Mouse (Mus musculus) gastrocnemius, adult 18-20 months (tissue): ENCODE data around the gene 1500015O10Rik. TPM values are rescaled to one million over a fixed set of nuclear protein-coding genes. Genes with fewer than 3 reads are reported as not detected.

ENCODE experiments used
- DNase-seq: peaks from one replicate; pipeline ENCODE4 v3.0.0; 2021; ENCODE audit warnings: low spot score
- long read RNA-seq, 2 experiments: library from polyadenylated mRNA; stranded (forward); transcript quantifications; one replicate each; pipeline ENCODE4 v2.0.0; 2021
- total RNA-seq, 2 experiments: library from RNA; stranded (reverse); gene quantifications; 2 replicates each; pipeline ENCODE4 v1.2.3; 2021

Gene 1500015O10Rik
- total RNA-seq, result 1 to 10 TPM; 1.5 to 4.0 TPM
- long read RNA-seq, experiment 1, partial matches to known transcripts, result 8 of 11 reads
- long read RNA-seq, experiment 1, other reads (novel, unspliced or antisense), result 0 of 11 reads
- long read RNA-seq, experiment 2, partial matches to known transcripts, result 1 of 1 reads
- long read RNA-seq, experiment 2, other reads (novel, unspliced or antisense), result 0 of 1 reads

- peak; percentile 31 for DNase-seq
These were observed at the start of gene 1500015O10Rik for GRCm38 (mm10) chr1:43730491-43730924. TSS of gene 1500015O10Rik (plus strand) at chr1:43730602.

GRCm38 (mm10) chr1:43689983-43690382 is 40.4 kb upstream of the 1500015O10Rik start:
- no peak for DNase-seq

- DNase-seq, result no peak
These were observed 39.9 kb upstream of the 1500015O10Rik start for GRCm38 (mm10) chr1:43690507-43690906.

GRCm38 (mm10) chr1:43694076-43694475 is 36.3 kb upstream of the 1500015O10Rik start:
- no peak for DNase-seq

- DNase-seq, result peak; percentile 87
These were observed 35.4 kb upstream of the 1500015O10Rik start for GRCm38 (mm10) chr1:43694851-43695545.

GRCm38 (mm10) chr1:43698577-43699000 is 31.8 kb upstream of the 1500015O10Rik start:
- no peak for DNase-seq

- no peak for DNase-seq
These were observed 15.6 kb upstream of the 1500015O10Rik start for GRCm38 (mm10) chr1:43714841-43715240.

GRCm38 (mm10) chr1:43717967-43718366 is 12.4 kb upstream of the 1500015O10Rik start:
- DNase-seq, result no peak

GRCm38 (mm10) chr1:43718793-43719192 is 11.6 kb upstream of the 1500015O10Rik start:
- no peak for DNase-seq

GRCm38 (mm10) chr1:43722459-43722858 is 7.9 kb upstream of the 1500015O10Rik start:
- no peak for DNase-seq

- DNase-seq, result no peak
These were observed 1.7 kb downstream of the 1500015O10Rik start for GRCm38 (mm10) chr1:43732100-43732499.

- DNase-seq, result no peak
These were observed 2.3 kb downstream of the 1500015O10Rik start for GRCm38 (mm10) chr1:43732657-43733056.

GRCm38 (mm10) chr1:43737812-43738518 is 7.6 kb downstream of the 1500015O10Rik start:
- DNase-seq, result peak; percentile 28

- no peak for DNase-seq
These were observed 8.1 kb downstream of the 1500015O10Rik start for GRCm38 (mm10) chr1:43738519-43738894.

- DNase-seq, result no peak
These were observed 24.3 kb downstream of the 1500015O10Rik start for GRCm38 (mm10) chr1:43754448-43755312.

- no peak for DNase-seq
These were observed 29.7 kb downstream of the 1500015O10Rik start for GRCm38 (mm10) chr1:43760085-43760484.

- DNase-seq, result no peak
These were observed 34.1 kb downstream of the 1500015O10Rik start for GRCm38 (mm10) chr1:43764481-43764880.

- DNase-seq, result no peak
These were observed 35.9 kb downstream of the 1500015O10Rik start for GRCm38 (mm10) chr1:43766328-43766727.

GRCm38 (mm10) chr1:43768385-43768990 is 38.1 kb downstream of the 1500015O10Rik start:
- DNase-seq, result no peak

- no peak for DNase-seq
These were observed 38.9 kb downstream of the 1500015O10Rik start for GRCm38 (mm10) chr1:43769348-43769747.

GRCm38 (mm10) chr1:43770032-43770431 is 39.6 kb downstream of the 1500015O10Rik start:
- DNase-seq, result no peak
